8 mouse cellular contexts compared by ENCODE assay signal in genomic region chr2:114654365-114655239, GRCm38 (mm10). TPM values are rescaled to one million over a fixed set of nuclear protein-coding genes. Genes with fewer than 3 reads are reported as not detected.
DNase-seq lines count a peak whose midpoint lies in the region; ATAC-seq and TF ChIP-seq lines count a peak whose summit lies in the region.

Gene Dph6 (minus strand): TSS chr2:114654964.

- H3K4me2 ChIP-seq in heart, embryonic 11.5 days: peak within 1 kb of the TSS; percentile 77
- H3K4me2 ChIP-seq in kidney, embryonic 16.5 days (replicated peaks; ENCODE audit: low read depth, low read length): peak within 1 kb of the TSS; percentile 62
- H3K4me2 ChIP-seq in myocyte (ENCODE audit: low read depth): peak within 1 kb of the TSS; percentile 73

- no peaks in the 10 kb centered on the region for H3K27me3 ChIP-seq in C2C12 (ENCODE audit: control insufficient read depth, insufficient read depth, insufficient read length)
- H3K27me3 ChIP-seq in erythroblast, embryonic 14.5 days (ENCODE audit: control insufficient read depth): no peaks in the 10 kb centered on the region
- H3K27me3 ChIP-seq in heart, embryonic 11.5 days (ENCODE audit: control insufficient read depth, insufficient read depth, low read length): no peaks in the 10 kb centered on the region
- H3K27me3 ChIP-seq in kidney, embryonic 16.5 days (ENCODE audit: insufficient read depth, low read length): no peaks in the 10 kb centered on the region
- no peaks in the 10 kb centered on the region for H3K27me3 ChIP-seq in liver, adult 2 months (ENCODE audit: control insufficient read depth, insufficient read depth, low read length)
- H3K27me3 ChIP-seq in myocyte (ENCODE audit: control insufficient read depth, insufficient read depth, insufficient read length): no peaks in the 10 kb centered on the region
- H3K27me3 ChIP-seq in splenic B cell, adult 2 months (ENCODE audit: control insufficient read depth, insufficient read depth, low read length, poor library complexity, severe bottlenecking): no peaks in the 10 kb centered on the region

- H3K36me3 ChIP-seq in C2C12 (ENCODE audit: control insufficient read depth, insufficient read depth): no peaks in the 10 kb centered on the region
- no peaks in the 10 kb centered on the region for H3K36me3 ChIP-seq in erythroblast, embryonic 14.5 days (ENCODE audit: control insufficient read depth)
- no peaks in the 10 kb centered on the region for H3K36me3 ChIP-seq in heart, embryonic 11.5 days (ENCODE audit: control insufficient read depth, insufficient read depth, low read length)
- no peaks in the 10 kb centered on the region for H3K36me3 ChIP-seq in kidney, embryonic 16.5 days (ENCODE audit: insufficient read depth, low read length)
- H3K36me3 ChIP-seq in liver, adult 2 months (ENCODE audit: control insufficient read depth, insufficient read depth, low read length): no peaks in the 10 kb centered on the region
- no peaks in the 10 kb centered on the region for H3K36me3 ChIP-seq in myocyte (ENCODE audit: control insufficient read depth, insufficient read depth)
- no peaks in the 10 kb centered on the region for H3K36me3 ChIP-seq in splenic B cell, adult 2 months (ENCODE audit: control insufficient read depth, insufficient read depth, low read length, poor library complexity, severe bottlenecking)

- H3K9ac ChIP-seq in heart, embryonic 11.5 days (ENCODE audit: low read depth, low read length): peak within 1 kb of the TSS; percentile 85
- peak within 1 kb of the TSS; percentile 77 for H3K9ac ChIP-seq in kidney, embryonic 16.5 days (replicated peaks; ENCODE audit: low read length)
- peak within 1 kb of the TSS; percentile 95 for H3K9ac ChIP-seq in liver, adult 2 months (ENCODE audit: low read depth, low read length)

- H3K4me1 ChIP-seq in erythroblast, embryonic 14.5 days (ENCODE audit: control insufficient read depth): peaks cover 16% of the 10 kb centered on the region
- no peaks in the 10 kb centered on the region; the same call in 1 of the 2 replicates for H3K4me1 ChIP-seq in heart, embryonic 11.5 days (ENCODE audit: control insufficient read depth, insufficient read depth, low read length)
- H3K4me1 ChIP-seq in kidney, embryonic 16.5 days (ENCODE audit: insufficient read depth, low read length): peaks cover 10% of the 10 kb centered on the region
- H3K4me1 ChIP-seq in liver, adult 2 months (ENCODE audit: control insufficient read depth, insufficient read depth, low read length): peaks cover 3% of the 10 kb centered on the region; the same call in 1 of the 2 replicates

- ATAC-seq in heart, embryonic 11.5 days (replicated peaks; ENCODE audit: insufficient number of reproducible peaks, low FRiP score, low TSS enrichment): peak; percentile 95
- ATAC-seq in kidney, embryonic 16.5 days (ENCODE audit: low FRiP score, low TSS enrichment): peak; percentile 98

- H3ac ChIP-seq in C2C12 (ENCODE audit: control insufficient read depth, insufficient read length, low read depth) (peak within 1 kb of the TSS; percentile 99), myocyte (ENCODE audit: control insufficient read depth, insufficient read length) (peak within 1 kb of the TSS; percentile 14)

- peak; percentile 95 for DNase-seq in brain, embryonic 14.5 days (ENCODE audit: low read depth)
- DNase-seq in liver, adult 2 months (ENCODE audit: extremely low read depth, low read depth, low spot score): peak; percentile 85
- peak; percentile 89 for DNase-seq in splenic B cell, adult 2 months (ENCODE audit: low read depth, low spot score)

- under 1% methylated on average over 45 of the region's 45 CpGs for WGBS in heart, embryonic 11.5 days (ENCODE audit: insufficient replicate concordance)
- WGBS in kidney, embryonic 16.5 days: under 1% methylated on average over 45 of the region's 45 CpGs
- WGBS in liver, adult 2 months: under 1% methylated on average over 45 of the region's 45 CpGs

- H3K9me3 ChIP-seq in erythroblast, embryonic 14.5 days (ENCODE audit: control insufficient read depth, low read length): no peaks in the 10 kb centered on the region
- H3K9me3 ChIP-seq in heart, embryonic 11.5 days (replicated peaks; ENCODE audit: control insufficient read depth, low read length): no peaks in the 10 kb centered on the region
- no peaks in the 10 kb centered on the region for H3K9me3 ChIP-seq in kidney, embryonic 16.5 days (ENCODE audit: low read length)

- peaks cover 4% of the 10 kb centered on the region for H3K79me3 ChIP-seq in C2C12 (ENCODE audit: low read depth)

- H3K79me2 ChIP-seq in C2C12 (ENCODE audit: control insufficient read depth, insufficient read depth) (peaks cover 17% of the 10 kb centered on the region), myocyte (ENCODE audit: control insufficient read depth, insufficient read depth) (peaks cover 14% of the 10 kb centered on the region)
- H3K79me2 ChIP-seq in liver, adult 2 months (ENCODE audit: control insufficient read depth, insufficient read depth, low read length): no peaks in the 10 kb centered on the region; the same call in 1 of the 2 replicates

- H3K4me3 ChIP-seq in C2C12 (ENCODE audit: insufficient read depth, poor library complexity, severe bottlenecking) (peak within 1 kb of the TSS; percentile 44), myocyte (peak within 1 kb of the TSS; percentile 37)
- peak within 1 kb of the TSS; percentile 72 for H3K4me3 ChIP-seq in erythroblast, embryonic 14.5 days (replicated peaks)
- peak within 1 kb of the TSS; percentile 54 for H3K4me3 ChIP-seq in heart, embryonic 11.5 days (ENCODE audit: low read depth, low read length)
- H3K4me3 ChIP-seq in kidney, embryonic 16.5 days (ENCODE audit: low read length): peak within 1 kb of the TSS; percentile 64
- peak within 1 kb of the TSS; percentile 93 for H3K4me3 ChIP-seq in liver, adult 2 months (ENCODE audit: insufficient read depth, low read depth, low read length)

- no peak for TF ChIP-seq CTCF in C2C12 (IDR thresholded peaks at IDR 0.05; ENCODE audit: control insufficient read depth, insufficient read depth, insufficient read length)
- TF ChIP-seq CTCF in brain, embryonic 14.5 days (IDR thresholded peaks at IDR 0.05; ENCODE audit: borderline replicate concordance, extremely low read depth, insufficient read depth, insufficient read length): no peak
- 0 out of 2 replicates have a peak, but pooled peaks have one; percentile 1 for TF ChIP-seq CTCF in liver, adult 2 months (IDR thresholded peaks at IDR 0.05; ENCODE audit: low read depth, low read length)

- TF ChIP-seq POLR2A in brain, embryonic 14.5 days (IDR thresholded peaks at IDR 0.05; ENCODE audit: borderline replicate concordance, extremely low read depth, insufficient read depth, insufficient read length, poor library complexity, severe bottlenecking): peak; percentile 86
- peak; percentile 49; the same call in 1 of the 2 replicates for TF ChIP-seq POLR2A in liver, adult 2 months (IDR thresholded peaks at IDR 0.05; ENCODE audit: extremely low read depth, insufficient read depth, low read length)
- TF ChIP-seq POLR2A in myocyte (IDR thresholded peaks at IDR 0.05; ENCODE audit: insufficient read length, low read depth): peak; percentile 76

- peak within 1 kb of the TSS; percentile 90 for H3K27ac ChIP-seq in heart, embryonic 11.5 days (ENCODE audit: low read depth, low read length)
- H3K27ac ChIP-seq in kidney, embryonic 16.5 days (ENCODE audit: low read length): peak within 1 kb of the TSS; percentile 95
- peak within 1 kb of the TSS; percentile 93 for H3K27ac ChIP-seq in liver, adult 2 months (replicated peaks; ENCODE audit: insufficient read depth, low read depth, low read length)

TF ChIP-seq in C2C12, 6 proteins besides CTCF, POLR2A, EP300 and RAD21:
- TF ChIP-seq FOSL1 (IDR thresholded peaks at IDR 0.05; ENCODE audit: insufficient read depth, low read length, poor library complexity, severe bottlenecking): no peak
- TF ChIP-seq USF1 (IDR thresholded peaks at IDR 0.05; ENCODE audit: low read depth): no peak
- peak; percentile 99 for TF ChIP-seq MAX (IDR thresholded peaks at IDR 0.05)

TF ChIP-seq in myocyte, 11 proteins besides CTCF, POLR2A, EP300 and RAD21:
- TF ChIP-seq E2F4 (IDR thresholded peaks at IDR 0.05; ENCODE audit: insufficient read depth) (no peak), MYOG (IDR thresholded peaks at IDR 0.05; ENCODE audit: control insufficient read depth in 1 of 3, insufficient read depth in 1 of 3, insufficient read length in 2 of 3, low read depth in 2 of 3) (peak in 1 of 3 experiments; percentile 12), MAX (IDR thresholded peaks at IDR 0.05; ENCODE audit: low read depth) (peak; percentile 99), SRF (IDR thresholded peaks at IDR 0.05; ENCODE audit: control insufficient read depth, insufficient read length, low read depth) (no peak), MYOD1 (IDR thresholded peaks at IDR 0.05; ENCODE audit: control insufficient read depth in 1 of 3, insufficient read length in 2 of 3, low read depth in 2 of 3) (no peak), POLR2AphosphoS2 (IDR thresholded peaks at IDR 0.05; ENCODE audit: insufficient read length, low read depth) (peak; percentile 72)

RNA-seq across cellular contexts. Expression of gene Dph6, which starts in this region (rescaled TPM):
- polyA plus RNA-seq in C2C12 (2012; fragmentation: generic; extraction: Trizol) (10.6 TPM), myocyte (2012; fragmentation: generic; extraction: Trizol) (9.6 TPM)
- polyA plus RNA-seq in brain, embryonic 14.5 days (2012; rRNA removed): 15.0 and 16.7 TPM in 2 replicates
- 0.07 and 0.13 TPM in 2 replicates for polyA plus RNA-seq in erythroblast, embryonic 14.5 days (2012)
- polyA plus RNA-seq in heart, embryonic 11.5 days (2014; fragmentation: Nextera tagmentation; extraction: Ambion mirVana): 17.2 and 18.6 TPM in 2 replicates
- polyA plus RNA-seq in kidney, embryonic 16.5 days (2015; fragmentation: Nextera tagmentation; extraction: Ambion mirVana): 27.3 and 30.3 TPM in 2 replicates
- 3.1 and 3.3 TPM in 2 replicates for total RNA-seq in liver, adult 2 months (2014; rRNA removed)
- 4.6 and 4.8 TPM in 2 replicates for polyA plus RNA-seq in liver, adult 2 months (2012; rRNA removed)

Comparison
In these comparisons a context has a peak if more than half of its experiments do, and no peak if none do; other contexts are left out.
1. Peak in every context shown above with its lines: DNase-seq, ATAC-seq, H3K4me3 ChIP-seq and H3K27ac ChIP-seq.
2. H3K4me3 ChIP-seq: peak in every context shown above with its lines; median percentile 93 in liver, adult 2 months; 72 in erythroblast, embryonic 14.5 days; 64 in kidney, embryonic 16.5 days; 54 in heart, embryonic 11.5 days; 44 in C2C12; 37 in myocyte.